Mouse (Mus musculus) forebrain, embryonic 16.5 days (tissue): ENCODE results near the gene Opn3. TPM values are rescaled to one million over a fixed set of nuclear protein-coding genes. Genes with fewer than 3 reads are reported as not detected.

Experiments used
- ATAC-seq: fragments of 200-750 bp; cut with Nextera tagmentation; 2 replicates; pipeline ENCODE4 v1.8.0; 2017; ENCODE audit warnings: mild to moderate bottlenecking, moderate library complexity
- H3K27ac ChIP-seq: fragments of 300-500 bp; sonication (generic); 2 replicates; pipeline ENCODE4 v1.5.1; 2014; ENCODE audit warnings: low read length, control low read depth
- H3K27me3 ChIP-seq: fragments of 300-500 bp; sonication (generic); replicated peaks from 2 replicates; pipeline ENCODE4 v1.6.1; 2014; ENCODE audit warnings: low read length; ENCODE audit not compliant: control insufficient read depth, insufficient read depth
- H3K36me3 ChIP-seq: fragments of 300-500 bp; sonication (generic); 2 replicates; pipeline ENCODE4 v1.6.1; 2014; ENCODE audit not compliant: control insufficient read depth, insufficient read depth
- H3K4me1 ChIP-seq: fragments of 300-500 bp; sonication (generic); replicated peaks from 2 replicates; pipeline ENCODE4 v1.6.1; 2014; ENCODE audit warnings: low read length; ENCODE audit not compliant: control insufficient read depth, insufficient read depth
- H3K4me2 ChIP-seq: fragments of 300-500 bp; sonication (generic); 2 replicates; pipeline ENCODE4 v1.6.1; 2014; ENCODE audit warnings: mild to moderate bottlenecking, low read length, control low read depth
- H3K4me3 ChIP-seq: fragments of 300-500 bp; sonication (generic); replicated peaks from 2 replicates; pipeline ENCODE4 v1.5.1; 2014; ENCODE audit warnings: mild to moderate bottlenecking, low read length, control low read depth
- H3K9ac ChIP-seq: fragments of 300-500 bp; sonication (generic); replicated peaks from 2 replicates; pipeline ENCODE4 v1.6.1; 2014; ENCODE audit warnings: low read depth, low read length, control low read depth
- H3K9me3 ChIP-seq: fragments of 300-500 bp; sonication (generic); 2 replicates; pipeline ENCODE4 v1.6.1; 2016; ENCODE audit warnings: low read length; ENCODE audit not compliant: control insufficient read depth
- WGBS: fragments of 180-500 bp; shearing (Covaris S2); extraction: QIAGEN DNeasy Blood & Tissue Kit; methylation state at CpG from one replicate; pipeline ENCODE4 v1.1.7; 2014; 5-methylcytosine and 5-hydroxymethylcytosine counted together
- polyA plus RNA-seq: library from polyadenylated mRNA; unstranded; fragments of >200 nt; fragmentation: Nextera tagmentation; extraction: Ambion mirVana; gene quantifications from 2 replicates; pipeline ENCODE4 v1.2.1, GENCODE M21; 2015

Gene Opn3
- polyA plus RNA-seq, 1 experiment from 2014 or later = 4.8 TPM

DNA sequence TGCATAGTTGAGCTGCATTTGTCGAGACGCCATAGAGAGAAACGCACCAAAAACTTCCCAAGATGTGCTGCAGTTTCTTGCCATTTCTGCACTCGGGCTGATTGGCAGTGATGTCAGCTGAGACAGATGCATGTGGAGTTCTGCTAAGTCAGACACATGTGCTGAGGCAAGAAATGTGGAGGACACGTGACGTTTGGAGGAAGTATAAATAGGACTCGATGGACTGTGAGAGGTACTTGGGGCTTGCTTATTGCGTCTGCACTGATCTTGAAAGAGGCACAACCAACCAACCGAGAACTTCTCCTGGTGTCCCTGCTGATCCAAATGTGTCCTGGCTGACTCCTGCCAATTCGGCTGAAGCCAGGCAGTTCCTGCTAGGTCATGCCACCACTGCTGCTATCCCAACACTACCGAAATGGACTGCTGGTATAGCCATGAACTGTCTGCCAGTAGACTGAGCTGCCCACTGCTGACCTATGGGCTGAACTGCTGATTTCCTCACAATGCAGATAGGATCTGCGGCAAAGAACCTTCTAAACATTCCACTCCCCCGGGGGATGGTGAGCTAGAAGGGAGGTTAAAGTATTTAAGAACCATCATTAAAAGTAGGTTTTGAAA is 72.7 kb downstream of the Opn3 start, which contains the start of gene Kmo:
Kmo (plus strand) TSS at position 568 of the 618 bp plus-strand sequence.
- Histone ChIP-seq H3K4me2 (no peak within 1 kb of the TSS), H3K27ac (no peak within 1 kb of the TSS), H3K27me3 (no peaks in the 10 kb centered on the region), H3K4me3 (no peak within 1 kb of the TSS), H3K9me3 (no peaks in the 10 kb centered on the region), H3K4me1 (peaks cover 9% of the 10 kb centered on the region), H3K9ac (no peak within 1 kb of the TSS), H3K36me3 (peaks cover 9% of the 10 kb centered on the region)
- WGBS = 95% methylated on average over 13 of the region's 13 CpGs
- no peak for ATAC-seq

DNA sequence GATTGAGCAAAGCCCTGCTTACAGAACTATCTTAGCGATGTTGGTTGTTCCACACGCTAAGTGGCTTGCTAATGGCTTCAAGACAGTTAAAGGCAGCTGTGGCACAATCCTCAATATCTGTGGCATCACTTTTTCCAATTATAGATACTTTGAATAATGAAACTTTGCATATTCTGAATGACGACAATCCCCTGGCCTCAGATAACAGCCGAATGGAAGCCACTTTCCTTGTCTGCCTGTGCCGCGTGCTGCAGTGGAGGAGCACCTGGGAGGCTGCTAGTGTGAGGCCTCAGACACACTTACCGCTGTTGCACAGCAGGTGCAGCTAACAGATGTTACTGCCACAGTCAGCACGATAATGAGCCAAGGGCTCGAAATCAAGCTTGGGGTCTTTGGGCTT is 77.6 kb downstream of the Opn3 start:
- H3K27me3 ChIP-seq = no peaks in the 10 kb centered on the region
- WGBS = 88% methylated on average over 9 of the region's 9 CpGs
- no peak overlapping the region for H3K4me2 ChIP-seq
- no peaks in the 10 kb centered on the region for H3K4me1 ChIP-seq
- H3K27ac ChIP-seq = no peak overlapping the region
- ATAC-seq = no peak
- no peak overlapping the region for H3K4me3 ChIP-seq
- H3K9me3 ChIP-seq = no peaks in the 10 kb centered on the region
- peaks cover 29% of the 10 kb centered on the region for H3K36me3 ChIP-seq
- H3K9ac ChIP-seq = no peak overlapping the region

Other genes starting within 250 kb of the Opn3 start
- gene Rgs7, start 200.3 kb downstream of the Opn3 start, polyA plus RNA-seq = 21.7 and 24.8 TPM in 2 replicates
- gene Kmo, start 72.4 kb downstream of the Opn3 start, polyA plus RNA-seq = not detected in 2 replicates
- gene Fh1, start 67.1 kb downstream of the Opn3 start, polyA plus RNA-seq = 72.5 and 75.9 TPM in 2 replicates
- gene Chml, start 125 bp upstream of the Opn3 start, polyA plus RNA-seq = 2.1 and 2.3 TPM in 2 replicates
- gene Wdr64, start 5.8 kb upstream of the Opn3 start, polyA plus RNA-seq = not detected in 2 replicates
- gene Exo1, start 187.8 kb upstream of the Opn3 start, polyA plus RNA-seq = 20.4 and 28.5 TPM in 2 replicates
- gene Gm38100, start 227.6 kb upstream of the Opn3 start, polyA plus RNA-seq = 0.27 TPM in 1 of 2 replicates, not detected in the other